9 mouse cellular contexts compared by ENCODE assay signal in the genomic region with DNA sequence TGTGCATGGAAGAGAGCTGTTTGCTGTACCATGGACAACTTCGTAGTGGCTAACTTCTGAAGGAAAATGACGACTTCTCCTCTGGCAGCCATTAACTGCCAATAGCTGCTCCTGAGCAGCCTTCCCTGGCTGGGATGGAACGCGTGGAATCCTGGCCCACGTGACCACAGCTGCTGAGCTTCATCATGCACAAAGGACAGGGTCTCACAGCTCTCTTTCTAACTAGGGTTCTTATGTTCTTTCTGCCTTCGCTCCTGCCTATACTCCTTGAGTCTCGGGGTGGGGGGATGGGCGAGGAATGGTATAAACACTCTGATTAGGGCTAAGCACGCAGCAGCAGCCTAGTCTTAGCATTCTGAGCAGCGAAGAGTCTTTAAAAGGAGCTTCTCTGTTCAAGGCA. TPM values are rescaled to one million over a fixed set of nuclear protein-coding genes. Genes with fewer than 3 reads are reported as not detected.
DNase-seq lines count a peak whose midpoint lies in the region; ATAC-seq lines count a peak whose summit lies in the region.
"Had no signal": no experiment of that assay in that cellular context is flagged by ENCODE, and none has a peak within 500 bp of the region (broad histone marks: within the 10 kb centered on the region; RNA-seq: fewer than 3 reads in every experiment).

No protein-coding gene starts in this region.

- no peak for ATAC-seq in hindbrain, embryonic 11.5 days (ENCODE audit: low FRiP score)
- no peak for ATAC-seq in hindbrain, embryonic 13.5 days (ENCODE audit: low FRiP score)
- peak; percentile 38; the same call in 1 of the 2 replicates for ATAC-seq in forebrain, embryonic 13.5 days

- no peaks in the 10 kb centered on the region for H3K4me1 ChIP-seq in hindbrain, embryonic 11.5 days (replicated peaks; ENCODE audit: control insufficient read depth, insufficient read depth, low read length)
- peaks cover 4% of the 10 kb centered on the region; the same call in 1 of the 2 replicates for H3K4me1 ChIP-seq in hindbrain, embryonic 13.5 days (replicated peaks)
- peaks cover 11% of the 10 kb centered on the region for H3K4me1 ChIP-seq in forebrain, embryonic 13.5 days
- H3K4me1 ChIP-seq in limb, embryonic 10.5 days = no peaks in the 10 kb centered on the region

- no peaks in the 10 kb centered on the region for H3K9me3 ChIP-seq in hindbrain, embryonic 11.5 days (ENCODE audit: control insufficient read depth, low read length)
- no peaks in the 10 kb centered on the region for H3K9me3 ChIP-seq in hindbrain, embryonic 13.5 days
- H3K9me3 ChIP-seq in forebrain, embryonic 13.5 days (replicated peaks) = no peaks in the 10 kb centered on the region
- H3K9me3 ChIP-seq in limb, embryonic 10.5 days (replicated peaks) = no peaks in the 10 kb centered on the region
- H3K9me3 ChIP-seq: liver, embryonic 15.5 days had no signal

- H3K4me2 ChIP-seq in hindbrain, embryonic 11.5 days (replicated peaks; ENCODE audit: low read depth, low read length) = no peak overlapping the region
- no peak overlapping the region for H3K4me2 ChIP-seq in hindbrain, embryonic 13.5 days
- H3K4me2 ChIP-seq in forebrain, embryonic 13.5 days = no peak overlapping the region
- H3K4me2 ChIP-seq: liver, embryonic 15.5 days had no signal

- 55% methylated on average over 10 of the region's 10 CpGs for whole genome bisulfite sequencing in hindbrain, embryonic 11.5 days
- WGBS in hindbrain, embryonic 13.5 days = 56% methylated on average over 10 of the region's 10 CpGs
- WGBS in forebrain, embryonic 13.5 days = 42% methylated on average over 10 of the region's 10 CpGs
- 42% methylated on average over 10 of the region's 10 CpGs for WGBS in limb, embryonic 10.5 days

- H3K9ac ChIP-seq in hindbrain, embryonic 11.5 days (ENCODE audit: low read depth, low read length) = no peak overlapping the region
- H3K9ac ChIP-seq in hindbrain, embryonic 13.5 days = no peak overlapping the region
- H3K9ac ChIP-seq in forebrain, embryonic 13.5 days = no peak overlapping the region
- H3K9ac ChIP-seq: liver, embryonic 15.5 days had no signal

- H3K4me3 ChIP-seq in hindbrain, embryonic 11.5 days (ENCODE audit: low read depth, low read length) = no peak overlapping the region
- no peak overlapping the region for H3K4me3 ChIP-seq in hindbrain, embryonic 13.5 days
- no peak overlapping the region for H3K4me3 ChIP-seq in forebrain, embryonic 13.5 days
- H3K4me3 ChIP-seq in limb, embryonic 10.5 days = no peak overlapping the region
- H3K4me3 ChIP-seq: liver, embryonic 15.5 days had no signal

- DNase-seq in hindbrain, embryonic 11.5 days (ENCODE audit: low spot score) = peak; percentile 10
- peak; percentile 46 for DNase-seq in limb, embryonic 10.5 days (ENCODE audit: low spot score)
- peak; percentile 34 for DNase-seq in retina, embryonic 14.5 days (ENCODE audit: low spot score)
- DNase-seq in adipocyte (ENCODE audit: low spot score) = no peak
- no peak for DNase-seq in spleen, postnatal 10 days (ENCODE audit: low spot score in 2 of 2)
- DNase-seq in urinary bladder, adult 2 months (ENCODE audit: low spot score) = no peak

- no peak overlapping the region for H3K27ac ChIP-seq in hindbrain, embryonic 11.5 days (ENCODE audit: low read depth, low read length)
- no peak overlapping the region for H3K27ac ChIP-seq in hindbrain, embryonic 13.5 days
- no peak overlapping the region for H3K27ac ChIP-seq in forebrain, embryonic 13.5 days
- H3K27ac ChIP-seq in limb, embryonic 10.5 days = peak overlapping the region; percentile 53
- H3K27ac ChIP-seq: liver, embryonic 15.5 days had no signal

- no peaks in the 10 kb centered on the region for H3K27me3 ChIP-seq in hindbrain, embryonic 11.5 days (ENCODE audit: control insufficient read depth, insufficient read depth, low read length)
- H3K27me3 ChIP-seq in hindbrain, embryonic 13.5 days = no peaks in the 10 kb centered on the region
- H3K27me3 ChIP-seq in forebrain, embryonic 13.5 days = no peaks in the 10 kb centered on the region
- H3K27me3 ChIP-seq in limb, embryonic 10.5 days (ENCODE audit: low read depth, poor library complexity, severe bottlenecking) = no peaks in the 10 kb centered on the region
- H3K27me3 ChIP-seq: liver, embryonic 15.5 days had no signal

- H3K36me3 ChIP-seq in hindbrain, embryonic 11.5 days (ENCODE audit: control insufficient read depth, insufficient read depth, low read length) = no peaks in the 10 kb centered on the region
- H3K36me3 ChIP-seq in hindbrain, embryonic 13.5 days = no peaks in the 10 kb centered on the region
- no peaks in the 10 kb centered on the region for H3K36me3 ChIP-seq in forebrain, embryonic 13.5 days (ENCODE audit: poor library complexity, severe bottlenecking)
- H3K36me3 ChIP-seq in limb, embryonic 10.5 days = no peaks in the 10 kb centered on the region
- H3K36me3 ChIP-seq: liver, embryonic 15.5 days had no signal

RNA-seq across cellular contexts. Expression of a gene that starts 2.0 kb away (rescaled TPM):
- 2.4 and 2.5 TPM in 2 replicates for polyA plus RNA-seq in hindbrain, embryonic 11.5 days (2014; fragmentation: Nextera tagmentation; extraction: Ambion mirVana)
- polyA plus RNA-seq in hindbrain, embryonic 13.5 days (2015; fragmentation: Nextera tagmentation; extraction: Ambion mirVana) = 6.8 and 6.9 TPM in 2 replicates
- 2.5 and 2.9 TPM in 2 replicates for polyA plus RNA-seq in forebrain, embryonic 13.5 days (2015; fragmentation: Nextera tagmentation; extraction: Ambion mirVana)
- polyA plus RNA-seq in limb, embryonic 10.5 days (2016; fragmentation: Nextera tagmentation; extraction: Ambion mirVana) = 0.18 and 0.30 TPM in 2 replicates
- polyA plus RNA-seq in urinary bladder, adult 2 months (2012; rRNA removed) = 23.2 and 32.3 TPM in 2 replicates

RNA-seq across cellular contexts. Expression of a gene that starts 20.8 kb away (rescaled TPM):
- polyA plus RNA-seq in hindbrain, embryonic 11.5 days (2014; fragmentation: Nextera tagmentation; extraction: Ambion mirVana) = 28.2 and 29.0 TPM in 2 replicates
- 29.7 and 31.2 TPM in 2 replicates for polyA plus RNA-seq in hindbrain, embryonic 13.5 days (2015; fragmentation: Nextera tagmentation; extraction: Ambion mirVana)
- polyA plus RNA-seq in forebrain, embryonic 13.5 days (2015; fragmentation: Nextera tagmentation; extraction: Ambion mirVana) = 28.8 TPM in 2 replicates
- polyA plus RNA-seq in limb, embryonic 10.5 days (2016; fragmentation: Nextera tagmentation; extraction: Ambion mirVana) = 16.8 and 18.3 TPM in 2 replicates
- polyA plus RNA-seq in urinary bladder, adult 2 months (2012; rRNA removed) = 32.1 and 34.0 TPM in 2 replicates

Comparison
In these comparisons a context has a peak if more than half of its experiments do, and no peak if none do; other contexts are left out.
1. DNase-seq: peak in hindbrain, embryonic 11.5 days (single experiment), limb, embryonic 10.5 days (single experiment) and retina, embryonic 14.5 days (single experiment); none in adipocyte (single experiment), spleen, postnatal 10 days (0 of 2) and urinary bladder, adult 2 months (single experiment).